Mouse (Mus musculus) bone marrow macrophage, adult 2 months (primary cell): Measurements from ENCODE around the gene Atxn1l.

Experiments
- CTCF ChIP-seq: IDR thresholded peaks from 2 replicates; pipeline ENCODE4 v1.5.1; 2012; ENCODE audit warnings: low read depth, mild to moderate bottlenecking, low read length, moderate library complexity
- POLR2A ChIP-seq: IDR thresholded peaks from 2 replicates; pipeline ENCODE4 v1.6.1; 2012; ENCODE audit warnings: mild to moderate bottlenecking, low read depth, low read length, borderline replicate concordance

GRCm38 (mm10) chr8:109759426-109759825 lies 21.9 kb upstream of the Atxn1l start:
- TF ChIP-seq POLR2A (no peak), CTCF (no peak)
